ENCODE assay signal across 15 mouse cellular contexts in the genomic region with DNA sequence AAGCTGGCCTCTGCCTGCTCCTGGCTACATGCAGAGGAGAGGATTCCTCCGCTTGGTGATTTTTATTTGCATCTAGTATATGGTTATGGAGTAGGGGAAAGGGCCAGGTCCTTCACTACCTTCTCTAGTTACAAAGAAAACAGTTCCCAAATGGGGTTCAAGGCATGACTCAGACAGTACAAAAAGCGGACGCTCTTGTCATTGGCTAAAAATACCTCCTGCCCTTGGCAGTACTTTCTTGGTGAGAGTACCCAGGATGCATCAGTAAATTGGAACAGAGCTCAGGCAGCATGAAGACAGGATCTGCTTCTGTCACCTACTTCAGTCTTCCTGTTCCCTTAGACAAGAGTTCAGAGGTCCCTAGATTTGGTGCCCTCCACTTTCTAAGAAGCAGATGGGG. TPM values are rescaled to one million over a fixed set of nuclear protein-coding genes. Genes with fewer than 3 reads are reported as not detected.
A peak's percentile ranks its signal among the peaks of the same experiment; 100 is the strongest.
DNase-seq lines count a peak whose midpoint lies in the region; TF ChIP-seq lines count a peak whose summit lies in the region.
"Had no signal": no experiment of that assay in that cellular context is flagged by ENCODE, and none has a peak within 500 bp of the region (broad histone marks: within the 10 kb centered on the region; RNA-seq: fewer than 3 reads in every experiment).

No protein-coding gene starts in this region.

- H3K79me2 ChIP-seq in C2C12 (ENCODE audit: control insufficient read depth, insufficient read depth), result no peaks in the 10 kb centered on the region

- no peaks in the 10 kb centered on the region for H3K79me3 ChIP-seq in C2C12 (ENCODE audit: low read depth)

- no peaks in the 10 kb centered on the region for H3K27me3 ChIP-seq in C2C12 (ENCODE audit: control insufficient read depth, insufficient read depth, insufficient read length)

- H3ac ChIP-seq in C2C12 (ENCODE audit: control insufficient read depth, insufficient read length, low read depth), result no peak overlapping the region

- TF ChIP-seq CTCF in C2C12 (IDR thresholded peaks at IDR 0.05; ENCODE audit: control insufficient read depth, insufficient read depth, insufficient read length), result no peak

- no peak overlapping the region for H3K4me3 ChIP-seq in C2C12 (ENCODE audit: insufficient read depth, poor library complexity, severe bottlenecking)
- H3K4me3 ChIP-seq: hindbrain, embryonic 13.5 days; layer of hippocampus, adult 2 months; midbrain, embryonic 12.5 days; neural tube, embryonic 12.5 days had no signal

- no peaks in the 10 kb centered on the region for H3K36me3 ChIP-seq in C2C12 (ENCODE audit: control insufficient read depth, insufficient read depth)
- H3K36me3 ChIP-seq: hindbrain, embryonic 13.5 days; midbrain, embryonic 12.5 days; neural tube, embryonic 12.5 days had no signal

- DNase-seq in layer of hippocampus, adult 9-11 months, result peak; percentile 31
- DNase-seq in layer of hippocampus, postnatal 10 days (ENCODE audit: low spot score in 2 of 2), result no peak
- peak; percentile 83 for DNase-seq in brain, adult 2 months (ENCODE audit: low read depth, low spot score)
- DNase-seq in heart, postnatal 4 days, result peak; percentile 39
- no peak for DNase-seq in c-Kit-positive CD71-positive TER-119-positive erythroid progenitor cells, embryonic 14.5 days (ENCODE audit: low spot score)
- no peak for DNase-seq in Muller cell, postnatal 12 days (ENCODE audit: inconsistent ontology term)
- DNase-seq: cerebellum, postnatal 25 days; kidney, adult 2 months had no signal

TF ChIP-seq in C2C12, 6 proteins besides CTCF, POLR2A, EP300 and RAD21:
- no peak for TF ChIP-seq MYOD1 (IDR thresholded peaks at IDR 0.05; ENCODE audit: control insufficient read depth, insufficient read length, low read depth)
- peak; percentile 32 for TF ChIP-seq FOSL1 (IDR thresholded peaks at IDR 0.05; ENCODE audit: insufficient read depth, low read length, poor library complexity, severe bottlenecking)

RNA-seq across cellular contexts. Expression of a gene that starts 2.6 kb away (rescaled TPM):
- not detected for total RNA-seq in layer of hippocampus, postnatal 10 days (2021)
- 0.06 TPM for polyA plus RNA-seq in C2C12 (2012; fragmentation: generic; extraction: Trizol)
- under 1 TPM; 0.14 TPM for total RNA-seq in heart, postnatal 4 days (2021)
- total RNA-seq: layer of hippocampus, adult 2 months had no signal
- polyA plus RNA-seq: forebrain, embryonic 16.5 days; hindbrain, embryonic 13.5 days; neural tube, embryonic 12.5 days; urinary bladder, adult 2 months had no signal

RNA-seq across cellular contexts. Expression of a gene that starts 6.9 kb away (rescaled TPM):
- total RNA-seq in layer of hippocampus, postnatal 10 days (2021), result 10 to 100 TPM; 58.7 to 64.2 TPM
- polyA plus RNA-seq in C2C12 (2012; fragmentation: generic; extraction: Trizol), result 108 TPM
- 100 to 1,000 TPM; 107 to 126 TPM for total RNA-seq in heart, postnatal 4 days (2021)

RNA-seq across cellular contexts. Expression of a gene that starts 18.8 kb away (rescaled TPM):
- total RNA-seq in layer of hippocampus, postnatal 10 days (2021), result under 1 TPM; 0.27 to 0.75 TPM
- 6.6 TPM for polyA plus RNA-seq in C2C12 (2012; fragmentation: generic; extraction: Trizol)
- 1 to 10 TPM; 2.1 to 2.7 TPM for total RNA-seq in heart, postnatal 4 days (2021)

RNA-seq across cellular contexts. Expression of a gene that starts 21.2 kb away (rescaled TPM):
- total RNA-seq in layer of hippocampus, postnatal 10 days (2021), result 1 to 10 TPM; 7.9 to 8.5 TPM
- 16.2 TPM for polyA plus RNA-seq in C2C12 (2012; fragmentation: generic; extraction: Trizol)
- total RNA-seq in heart, postnatal 4 days (2021), result 10 to 100 TPM; 23.1 to 51.0 TPM

RNA-seq across cellular contexts. Expression of a gene that starts 44.6 kb away (rescaled TPM):
- 10 to 100 TPM in 1 of 2 experiments, 1 to 10 TPM in 1; 9.6 to 10.1 TPM for total RNA-seq in layer of hippocampus, postnatal 10 days (2021)
- 0.15 TPM for polyA plus RNA-seq in C2C12 (2012; fragmentation: generic; extraction: Trizol)
- total RNA-seq in heart, postnatal 4 days (2021), result 10 to 100 TPM; 27.2 to 30.0 TPM

Comparison
In these comparisons a context has a peak if more than half of its experiments do, and no peak if none do; other contexts are left out.
1. DNase-seq: peak in layer of hippocampus, adult 9-11 months (single experiment), brain, adult 2 months (single experiment) and heart, postnatal 4 days (single experiment); none in layer of hippocampus, postnatal 10 days (0 of 2), c-Kit-positive CD71-positive TER-119-positive erythroid progenitor cells, embryonic 14.5 days (single experiment) and Muller cell, postnatal 12 days (single experiment).